Mouse (Mus musculus) megakaryocyte, embryonic 14.5 days (primary cell): ENCODE data around the gene St3gal2.

Source experiments
- FLI1 ChIP-seq: IDR thresholded peaks from 2 replicates; pipeline ENCODE4 v1.6.1; 2012; ENCODE audit warnings: low read length, inconsistent platforms, mixed read lengths
- GATA1 ChIP-seq: IDR thresholded peaks from 3 replicates; pipeline ENCODE4 v1.6.1; 2012; ENCODE audit warnings: mixed read lengths, low read length, inconsistent platforms, borderline replicate concordance

DNA sequence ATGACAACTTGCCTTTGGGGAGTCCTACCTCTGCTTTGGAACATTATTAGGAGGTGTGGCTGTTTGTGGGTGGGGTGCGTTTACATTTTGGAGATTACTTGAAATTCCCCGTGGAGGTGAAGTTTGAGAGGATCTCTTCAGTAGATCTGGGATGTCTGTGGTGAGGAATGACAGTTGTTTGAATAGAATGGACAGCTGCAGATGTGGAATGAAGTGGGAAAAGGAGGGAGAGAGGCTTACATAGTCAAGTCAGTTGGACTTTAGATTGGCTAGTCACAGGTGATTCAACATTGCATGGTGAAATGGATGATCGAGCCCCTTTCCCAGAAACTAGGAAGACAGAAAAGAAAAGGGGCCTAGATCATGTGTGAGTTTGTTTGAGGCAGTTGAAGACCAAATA lies 12.7 kb downstream of the St3gal2 start:
- TF ChIP-seq GATA1 (no peak), FLI1 (no peak)
